Mouse (Mus musculus) megakaryocyte, embryonic 14.5 days (primary cell): Measurements from ENCODE around the gene Slc27a3.

ENCODE experiments used
- FLI1 ChIP-seq: IDR thresholded peaks from 2 replicates; pipeline ENCODE4 v1.6.1; 2012; ENCODE audit warnings: low read length, inconsistent platforms, mixed read lengths
- GATA1 ChIP-seq: IDR thresholded peaks from 3 replicates; pipeline ENCODE4 v1.6.1; 2012; ENCODE audit warnings: mixed read lengths, low read length, inconsistent platforms, borderline replicate concordance

DNA sequence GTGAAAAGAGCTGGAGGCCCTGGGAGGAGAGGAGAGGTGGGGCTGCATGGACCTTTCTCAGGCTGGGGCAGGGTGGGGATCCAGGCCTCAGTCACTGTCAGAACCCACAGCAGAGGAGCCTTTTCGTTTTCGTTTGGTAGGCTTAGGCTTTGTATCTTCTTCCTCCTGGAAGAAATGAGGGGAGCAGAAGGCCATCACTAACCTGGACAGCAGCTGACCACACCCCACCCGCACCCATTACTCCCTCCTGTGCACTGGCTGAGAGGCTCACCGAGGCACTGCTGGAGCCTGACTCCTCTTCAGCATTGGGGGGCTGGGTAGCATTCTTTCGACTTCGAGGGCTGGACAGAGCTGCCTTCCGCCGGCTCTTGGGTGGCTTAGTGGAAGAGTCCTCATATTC is 2.2 kb upstream of the Slc27a3 start:
- no peak for TF ChIP-seq GATA1
- TF ChIP-seq FLI1 = no peak
